Mouse (Mus musculus): ENCODE measurements around the gene P4hb. TPM values are rescaled to one million over a fixed set of nuclear protein-coding genes. Genes with fewer than 3 reads are reported as not detected.

The P4hb gene
- polyA plus RNA-seq, 1 experiment: 139 TPM

GRCm38 (mm10) chr11:120582268-120582981 is 9.4 kb upstream of the P4hb start:
- H3K27ac ChIP-seq (ENCODE audit: control insufficient read depth, insufficient read depth, low read length): peak overlapping the region; percentile 27
- peak; percentile 68 for DNase-seq
- peak overlapping the region; percentile 97 for H3K4me3 ChIP-seq (ENCODE audit: control insufficient read depth, insufficient read depth, low read length)
- H3K27me3 ChIP-seq (ENCODE audit: control insufficient read depth, insufficient read depth, low read length): no peaks in the 10 kb centered on the region
- TF ChIP-seq POLR2A (IDR thresholded peaks at IDR 0.05; ENCODE audit: control insufficient read depth, extremely low read depth, insufficient read depth, low read length, poor library complexity): no peak
- H3K36me3 ChIP-seq (ENCODE audit: control insufficient read depth, insufficient read depth, low read length): peaks cover 29% of the 10 kb centered on the region
- 57% methylated on average over 8 of the region's 8 CpGs for whole genome bisulfite sequencing
- H3K4me1 ChIP-seq (replicated peaks; ENCODE audit: control insufficient read depth, insufficient read depth, low read length): peaks cover 23% of the 10 kb centered on the region

- H3K36me3 ChIP-seq (ENCODE audit: control insufficient read depth, insufficient read depth, low read length): peaks cover 22% of the 10 kb centered on the region
- H3K27me3 ChIP-seq (ENCODE audit: control insufficient read depth, insufficient read depth, low read length): no peaks in the 10 kb centered on the region
- H3K4me1 ChIP-seq (replicated peaks; ENCODE audit: control insufficient read depth, insufficient read depth, low read length): peaks cover 23% of the 10 kb centered on the region
- TF ChIP-seq CTCF (IDR thresholded peaks at IDR 0.05; ENCODE audit: borderline replicate concordance, control insufficient read depth, extremely low read depth, insufficient read depth, low read length, poor library complexity) (peak; percentile 72; the same call in 1 of the 2 replicates), POLR2A (IDR thresholded peaks at IDR 0.05; ENCODE audit: control insufficient read depth, extremely low read depth, insufficient read depth, low read length, poor library complexity) (peak; percentile 97)
- peak; percentile 87 for DNase-seq
- WGBS: 2% methylated on average over 75 of the region's 75 CpGs
- peak within 1 kb of the TSS; percentile 51 for H3K27ac ChIP-seq (ENCODE audit: control insufficient read depth, insufficient read depth, low read length)
- H3K4me3 ChIP-seq (ENCODE audit: control insufficient read depth, insufficient read depth, low read length): peak within 1 kb of the TSS; percentile 97
Observed at GRCm38 (mm10) chr11:120581490-120582267, 8.6 kb upstream of the P4hb start, which contains the start of gene Arhgdia. Gene Arhgdia (minus strand): TSS chr11:120581624.

- no peaks in the 10 kb centered on the region for H3K27me3 ChIP-seq (ENCODE audit: control insufficient read depth, insufficient read depth, low read length)
- peak overlapping the region; percentile 97 for H3K4me3 ChIP-seq (ENCODE audit: control insufficient read depth, insufficient read depth, low read length)
- WGBS: 1% methylated on average over 44 of the region's 44 CpGs
- peaks cover 19% of the 10 kb centered on the region for H3K36me3 ChIP-seq (ENCODE audit: control insufficient read depth, insufficient read depth, low read length)
- peaks cover 23% of the 10 kb centered on the region for H3K4me1 ChIP-seq (replicated peaks; ENCODE audit: control insufficient read depth, insufficient read depth, low read length)
- no peak for TF ChIP-seq POLR2A (IDR thresholded peaks at IDR 0.05; ENCODE audit: control insufficient read depth, extremely low read depth, insufficient read depth, low read length, poor library complexity)
- TF ChIP-seq CTCF (IDR thresholded peaks at IDR 0.05; ENCODE audit: borderline replicate concordance, control insufficient read depth, extremely low read depth, insufficient read depth, low read length, poor library complexity): no peak
- H3K27ac ChIP-seq (ENCODE audit: control insufficient read depth, insufficient read depth, low read length): peak overlapping the region; percentile 51
- peak; percentile 47 for DNase-seq
Observed at GRCm38 (mm10) chr11:120580871-120581331, 7.8 kb upstream of the P4hb start.

- Histone ChIP-seq H3K4me3 (ENCODE audit: control insufficient read depth, insufficient read depth, low read length) (peak overlapping the region; percentile 97), H3K27me3 (ENCODE audit: control insufficient read depth, insufficient read depth, low read length) (no peaks in the 10 kb centered on the region), H3K4me1 (replicated peaks; ENCODE audit: control insufficient read depth, insufficient read depth, low read length) (peaks cover 23% of the 10 kb centered on the region), H3K36me3 (ENCODE audit: control insufficient read depth, insufficient read depth, low read length) (peaks cover 19% of the 10 kb centered on the region), H3K27ac (ENCODE audit: control insufficient read depth, insufficient read depth, low read length) (peak overlapping the region; percentile 51)
- TF ChIP-seq CTCF (IDR thresholded peaks at IDR 0.05; ENCODE audit: borderline replicate concordance, control insufficient read depth, extremely low read depth, insufficient read depth, low read length, poor library complexity) (no peak), POLR2A (IDR thresholded peaks at IDR 0.05; ENCODE audit: control insufficient read depth, extremely low read depth, insufficient read depth, low read length, poor library complexity) (no peak)
- peak; percentile 26 for DNase-seq
- WGBS: 49% methylated on average over 7 of the region's 7 CpGs
Observed at GRCm38 (mm10) chr11:120580190-120580589, 7.1 kb upstream of the P4hb start.

GRCm38 (mm10) chr11:120579316-120580107 is 6.5 kb upstream of the P4hb start:
- TF ChIP-seq POLR2A (IDR thresholded peaks at IDR 0.05; ENCODE audit: control insufficient read depth, extremely low read depth, insufficient read depth, low read length, poor library complexity): no peak
- TF ChIP-seq CTCF (IDR thresholded peaks at IDR 0.05; ENCODE audit: borderline replicate concordance, control insufficient read depth, extremely low read depth, insufficient read depth, low read length, poor library complexity): peak; percentile 77; the same call in 1 of the 2 replicates
- peaks cover 23% of the 10 kb centered on the region for H3K4me1 ChIP-seq (replicated peaks; ENCODE audit: control insufficient read depth, insufficient read depth, low read length)
- H3K36me3 ChIP-seq (ENCODE audit: control insufficient read depth, insufficient read depth, low read length): peaks cover 19% of the 10 kb centered on the region
- 69% methylated on average over 15 of the region's 15 CpGs for WGBS
- no peak overlapping the region for H3K27ac ChIP-seq (ENCODE audit: control insufficient read depth, insufficient read depth, low read length)
- H3K27me3 ChIP-seq (ENCODE audit: control insufficient read depth, insufficient read depth, low read length): no peaks in the 10 kb centered on the region
- peak; percentile 84 for DNase-seq
- H3K4me3 ChIP-seq (ENCODE audit: control insufficient read depth, insufficient read depth, low read length): peak overlapping the region; percentile 97

Data from thymus, adult 2 months (tissue).